Mouse (Mus musculus): ENCODE results near the gene C1qtnf12.

The C1qtnf12 gene

DNA sequence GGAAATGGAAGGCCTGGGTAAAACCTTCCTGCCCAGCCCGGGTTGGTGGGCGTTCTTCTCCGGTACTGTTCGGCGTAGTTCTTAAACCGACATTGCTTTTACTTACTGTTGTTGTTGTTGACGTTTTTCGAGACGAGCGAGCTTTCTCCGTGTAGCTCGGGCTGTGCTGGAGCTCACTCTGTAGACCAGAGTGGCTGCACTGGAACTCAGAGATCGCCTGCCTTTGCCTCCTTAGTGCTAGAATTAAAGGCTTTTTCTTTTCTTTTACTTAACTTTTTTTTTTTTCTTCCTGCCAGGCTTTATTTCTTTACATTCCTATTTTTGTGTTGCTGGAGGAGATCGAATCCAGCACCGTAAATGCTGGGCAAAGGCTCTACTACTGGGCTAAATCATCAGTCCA is 31.5 kb downstream of the C1qtnf12 start:
- no peak for DNase-seq (ENCODE audit: low read depth, low spot score)

DNA sequence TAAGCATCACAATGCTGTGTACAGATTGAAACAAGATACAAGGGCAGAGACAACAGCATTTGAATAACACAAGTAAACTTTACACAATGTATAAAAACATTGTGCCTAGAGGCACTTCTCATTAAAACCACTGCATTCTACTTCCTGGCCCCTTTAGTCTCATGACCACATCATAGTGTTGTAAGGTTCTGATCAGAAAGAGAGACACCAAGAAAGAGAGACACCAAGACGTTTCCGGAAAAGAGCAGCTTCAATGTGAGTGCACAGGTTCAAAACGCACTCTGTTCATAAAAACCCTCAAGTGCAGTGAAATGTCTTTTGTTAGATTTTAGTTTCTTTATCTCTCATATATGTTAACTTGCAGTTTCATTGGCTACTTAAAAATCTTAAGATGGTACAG is 42.0 kb downstream of the C1qtnf12 start:
- DNase-seq (ENCODE audit: low read depth, low spot score), result no peak

DNA sequence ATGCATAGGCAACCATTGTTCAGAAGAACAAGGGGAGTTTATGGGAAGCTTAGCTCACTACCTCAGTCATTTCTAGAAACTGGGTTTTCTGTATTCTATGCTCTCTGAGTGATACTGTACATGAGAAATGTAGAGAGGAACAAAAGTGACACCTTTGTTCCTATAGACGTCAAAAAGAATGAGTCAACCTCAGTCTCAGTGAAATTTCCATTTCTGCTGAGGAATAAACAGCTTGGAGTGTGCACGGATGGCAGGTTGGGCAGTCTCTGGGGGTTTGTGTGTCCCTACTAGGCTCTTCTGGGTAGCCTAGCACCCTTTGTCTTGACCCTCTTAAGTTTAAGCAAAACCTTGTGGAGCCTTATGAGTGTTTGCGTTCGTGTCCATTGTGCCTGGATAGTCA is 46.3 kb downstream of the C1qtnf12 start:
- no peak for DNase-seq (ENCODE audit: low read depth, low spot score)

DNA sequence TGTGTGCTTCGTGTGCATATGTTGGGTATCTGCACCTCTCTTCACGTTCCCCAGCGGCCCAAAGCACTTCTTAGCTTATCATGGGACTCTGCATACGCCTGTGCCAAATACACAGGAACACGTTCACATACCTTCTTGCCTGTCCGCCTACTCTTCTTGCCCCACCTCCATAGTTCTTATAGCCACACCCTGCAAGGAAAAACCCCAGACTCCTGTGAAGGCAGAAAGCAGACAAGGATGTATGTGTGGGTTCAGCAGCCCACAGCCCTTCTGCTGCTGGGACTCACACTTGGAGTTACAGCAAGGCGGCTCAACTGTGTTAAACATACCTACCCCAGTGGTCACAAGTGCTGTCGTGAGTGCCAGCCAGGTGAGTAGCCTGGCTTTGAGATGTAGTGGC is 51.5 kb downstream of the C1qtnf12 start, which contains the start of gene Tnfrsf4:
Tnfrsf4 (plus strand) TSS at position 207 of the 400 bp plus-strand sequence.
- no peak for DNase-seq (ENCODE audit: low read depth, low spot score)

DNA sequence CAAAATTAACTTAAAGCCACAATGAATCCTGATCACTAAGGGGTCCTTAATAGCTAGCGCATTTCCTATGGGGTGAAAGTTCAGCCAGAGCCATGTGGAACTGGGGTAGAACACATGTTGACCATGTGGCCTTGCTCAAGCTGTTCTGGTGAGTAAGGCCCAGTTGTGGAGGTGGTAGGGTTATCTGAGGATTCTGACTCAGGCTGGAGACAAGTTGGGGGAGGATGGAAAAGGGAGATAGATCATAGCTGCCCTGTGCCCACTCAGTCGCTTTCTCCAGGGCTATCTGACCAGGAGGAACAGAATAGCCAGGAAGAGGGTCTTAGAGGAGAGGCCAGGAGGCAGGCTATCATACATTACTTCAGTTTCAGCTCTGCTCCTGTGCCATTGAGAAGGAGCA is 52.3 kb downstream of the C1qtnf12 start:
- DNase-seq (ENCODE audit: low read depth, low spot score), result no peak
